Mouse (Mus musculus) ES-E14 (cell line): ENCODE results near the gene Ahdc1.

Source experiments
- CHD2 ChIP-seq: IDR thresholded peaks from 2 replicates; pipeline ENCODE4 v1.6.1; 2014; ENCODE audit warnings: mild to moderate bottlenecking, low read depth, low read length, inconsistent platforms
- HCFC1 ChIP-seq: IDR thresholded peaks from 2 replicates; pipeline ENCODE4 v1.6.1; 2012; ENCODE audit warnings: low read length, inconsistent platforms, borderline replicate concordance; ENCODE audit not compliant: insufficient read depth
- MAFK ChIP-seq: IDR thresholded peaks from 2 replicates; pipeline ENCODE4 v1.6.1; 2014; ENCODE audit warnings: mild to moderate bottlenecking, low read depth, low read length, inconsistent platforms; ENCODE audit not compliant: insufficient read depth
- ZNF384 ChIP-seq: IDR thresholded peaks from 2 replicates; pipeline ENCODE4 v1.6.1; 2012; ENCODE audit warnings: low read depth, low read length, inconsistent platforms

DNA sequence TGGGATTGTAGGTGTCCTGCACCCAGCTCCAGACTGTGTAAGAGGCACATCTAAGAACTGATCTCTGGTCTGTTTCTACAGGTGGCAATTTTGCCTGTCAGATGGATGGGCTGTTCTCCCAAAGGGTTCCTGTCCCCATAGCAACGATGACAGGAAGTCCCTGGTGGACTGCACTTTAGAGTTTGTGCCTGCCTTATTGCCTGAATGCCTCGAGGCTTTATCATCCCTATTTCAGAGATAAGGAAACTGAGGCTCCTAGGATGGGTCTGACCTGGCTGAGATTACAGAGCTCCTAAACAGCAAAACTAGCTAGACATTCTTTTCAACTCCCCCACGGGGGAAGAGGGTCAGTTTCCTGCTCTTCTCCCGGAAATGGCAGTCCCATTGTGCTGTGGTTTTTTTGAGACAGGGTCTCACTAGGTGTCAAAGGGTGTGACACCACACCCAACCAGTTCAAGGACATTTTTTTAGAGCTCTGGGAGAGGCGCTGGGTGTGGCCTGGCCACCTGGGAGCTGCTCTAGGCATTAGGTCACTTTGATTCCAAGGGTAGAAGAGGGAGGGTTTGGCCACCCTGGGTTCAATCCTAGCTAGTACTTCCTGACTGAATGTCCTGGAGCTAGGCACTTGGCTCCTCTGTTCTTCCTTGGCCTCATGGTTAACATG, 111.0 kb downstream of the Ahdc1 start:
- TF ChIP-seq MAFK (no peak), HCFC1 (no peak), ZNF384 (peak; percentile 94), CHD2 (peak; percentile 59; the same call in 1 of the 2 replicates)
